Mouse (Mus musculus) forebrain, embryonic 13.5 days (tissue): Measurements from ENCODE around the gene Ddx6. TPM values are rescaled to one million over a fixed set of nuclear protein-coding genes. Genes with fewer than 3 reads are reported as not detected.

ENCODE experiments used
- ATAC-seq: fragments of 200-750 bp; cut with Nextera tagmentation; 2 replicates; pipeline ENCODE4 v1.8.0; 2017
- H3K27ac ChIP-seq: fragments of 300-500 bp; sonication (generic); 2 replicates; pipeline ENCODE4 v1.5.1; 2015; ENCODE audit warnings: inconsistent platforms, mild to moderate bottlenecking, moderate library complexity
- H3K27me3 ChIP-seq: fragments of 300-500 bp; sonication (generic); 2 replicates; pipeline ENCODE4 v1.6.1; 2015; ENCODE audit warnings: mild to moderate bottlenecking, inconsistent platforms
- H3K36me3 ChIP-seq: fragments of 300-500 bp; sonication (generic); 2 replicates; pipeline ENCODE4 v1.6.1; 2015; ENCODE audit warnings: mild to moderate bottlenecking, inconsistent platforms; ENCODE audit not compliant: poor library complexity, severe bottlenecking
- H3K4me1 ChIP-seq: fragments of 300-500 bp; sonication (generic); 2 replicates; pipeline ENCODE4 v1.6.1; 2015; ENCODE audit warnings: inconsistent platforms
- H3K4me2 ChIP-seq: fragments of 300-500 bp; sonication (generic); 2 replicates; pipeline ENCODE4 v1.6.1; 2015; ENCODE audit warnings: inconsistent platforms, mild to moderate bottlenecking, moderate library complexity
- H3K4me3 ChIP-seq: fragments of 300-500 bp; sonication (generic); 2 replicates; pipeline ENCODE4 v1.5.1; 2015; ENCODE audit warnings: mild to moderate bottlenecking, inconsistent platforms
- H3K9ac ChIP-seq: fragments of 300-500 bp; sonication (generic); 2 replicates; pipeline ENCODE4 v1.6.1; 2015; ENCODE audit warnings: mild to moderate bottlenecking, inconsistent platforms
- H3K9me3 ChIP-seq: fragments of 300-500 bp; sonication (generic); replicated peaks from 2 replicates; pipeline ENCODE4 v1.6.1; 2016; ENCODE audit warnings: inconsistent platforms
- WGBS: fragments of 180-500 bp; shearing (Covaris S2); methylation state at CpG from one replicate; pipeline ENCODE4 v1.1.7; 2015; 5-methylcytosine and 5-hydroxymethylcytosine counted together
- polyA plus RNA-seq: library from polyadenylated mRNA; unstranded; fragments of >200 nt; fragmentation: Nextera tagmentation; extraction: Ambion mirVana; gene quantifications from 2 replicates; pipeline ENCODE4 v1.2.1, GENCODE M21; 2015

Gene Ddx6
- polyA plus RNA-seq, 1 experiment from 2014 or later, result 28.1 TPM

GRCm38 (mm10) chr9:44581423-44581822 lies 23.3 kb upstream of the Ddx6 start:
- WGBS, result 41% methylated on average over 3 of the region's 3 CpGs
- H3K4me2 ChIP-seq, result no peak overlapping the region
- peaks cover 5% of the 10 kb centered on the region; the same call in 1 of the 2 replicates for H3K9me3 ChIP-seq
- H3K9ac ChIP-seq, result no peak overlapping the region
- H3K27ac ChIP-seq, result no peak overlapping the region
- H3K4me1 ChIP-seq, result no peaks in the 10 kb centered on the region
- no peak for ATAC-seq
- no peaks in the 10 kb centered on the region for H3K27me3 ChIP-seq
- H3K4me3 ChIP-seq, result no peak overlapping the region
- no peaks in the 10 kb centered on the region for H3K36me3 ChIP-seq

GRCm38 (mm10) chr9:44582390-44582789 lies 22.3 kb upstream of the Ddx6 start:
- Histone ChIP-seq H3K9me3 (peaks cover 5% of the 10 kb centered on the region; the same call in 1 of the 2 replicates), H3K9ac (no peak overlapping the region), H3K27me3 (no peaks in the 10 kb centered on the region), H3K4me2 (no peak overlapping the region), H3K27ac (no peak overlapping the region), H3K36me3 (no peaks in the 10 kb centered on the region), H3K4me1 (no peaks in the 10 kb centered on the region), H3K4me3 (no peak overlapping the region)
- 91% methylated on average over 16 of the region's 16 CpGs for WGBS
- ATAC-seq, result no peak

- H3K4me2 ChIP-seq, result no peak overlapping the region
- peaks cover 5% of the 10 kb centered on the region; the same call in 1 of the 2 replicates for H3K9me3 ChIP-seq
- no peaks in the 10 kb centered on the region for H3K36me3 ChIP-seq
- H3K27ac ChIP-seq, result no peak overlapping the region
- 67% methylated on average over 8 of the region's 8 CpGs for WGBS
- H3K27me3 ChIP-seq, result no peaks in the 10 kb centered on the region
- no peak overlapping the region for H3K4me3 ChIP-seq
- no peak for ATAC-seq
- no peak overlapping the region for H3K9ac ChIP-seq
- H3K4me1 ChIP-seq, result no peaks in the 10 kb centered on the region
Observed at GRCm38 (mm10) chr9:44586640-44587261, 17.9 kb upstream of the Ddx6 start.

- H3K9me3 ChIP-seq, result peaks cover 5% of the 10 kb centered on the region; the same call in 1 of the 2 replicates
- H3K4me3 ChIP-seq, result no peak overlapping the region
- H3K9ac ChIP-seq, result no peak overlapping the region
- no peaks in the 10 kb centered on the region for H3K36me3 ChIP-seq
- WGBS, result 82% methylated on average over 9 of the region's 9 CpGs
- H3K4me1 ChIP-seq, result no peaks in the 10 kb centered on the region
- ATAC-seq, result no peak
- H3K27ac ChIP-seq, result no peak overlapping the region
- no peak overlapping the region for H3K4me2 ChIP-seq
- H3K27me3 ChIP-seq, result no peaks in the 10 kb centered on the region
Observed at GRCm38 (mm10) chr9:44587262-44588160, 17.2 kb upstream of the Ddx6 start.

GRCm38 (mm10) chr9:44588605-44589004 lies 16.1 kb upstream of the Ddx6 start:
- no peak for ATAC-seq
- Histone ChIP-seq H3K36me3 (no peaks in the 10 kb centered on the region), H3K4me3 (no peak overlapping the region), H3K27ac (no peak overlapping the region), H3K4me2 (no peak overlapping the region), H3K9ac (no peak overlapping the region), H3K27me3 (no peaks in the 10 kb centered on the region), H3K4me1 (no peaks in the 10 kb centered on the region), H3K9me3 (peaks cover 5% of the 10 kb centered on the region; the same call in 1 of the 2 replicates)
- 83% methylated on average over 9 of the region's 9 CpGs for WGBS

- Histone ChIP-seq H3K4me3 (no peak overlapping the region), H3K9me3 (peaks cover 1% of the 10 kb centered on the region; the same call in 1 of the 2 replicates), H3K27me3 (no peaks in the 10 kb centered on the region), H3K36me3 (no peaks in the 10 kb centered on the region), H3K4me1 (no peaks in the 10 kb centered on the region), H3K27ac (no peak overlapping the region), H3K9ac (no peak overlapping the region), H3K4me2 (no peak overlapping the region)
- ATAC-seq, result no peak
Observed at GRCm38 (mm10) chr9:44589095-44589494, 15.6 kb upstream of the Ddx6 start.

GRCm38 (mm10) chr9:44590969-44591368 lies 13.7 kb upstream of the Ddx6 start:
- no peak overlapping the region for H3K9ac ChIP-seq
- H3K27ac ChIP-seq, result no peak overlapping the region
- no peaks in the 10 kb centered on the region for H3K9me3 ChIP-seq
- no peak overlapping the region for H3K4me2 ChIP-seq
- H3K27me3 ChIP-seq, result no peaks in the 10 kb centered on the region
- no peaks in the 10 kb centered on the region for H3K36me3 ChIP-seq
- no peak overlapping the region for H3K4me3 ChIP-seq
- no peak for ATAC-seq
- WGBS, result 2% methylated on average over 2 of the region's 2 CpGs
- no peaks in the 10 kb centered on the region for H3K4me1 ChIP-seq

GRCm38 (mm10) chr9:44591595-44592188 lies 13.0 kb upstream of the Ddx6 start:
- ATAC-seq, result no peak
- H3K4me2 ChIP-seq, result no peak overlapping the region
- H3K27ac ChIP-seq, result no peak overlapping the region
- H3K4me3 ChIP-seq, result no peak overlapping the region
- H3K9ac ChIP-seq, result no peak overlapping the region
- WGBS, result 88% methylated on average over 7 of the region's 7 CpGs
- no peaks in the 10 kb centered on the region for H3K4me1 ChIP-seq
- H3K27me3 ChIP-seq, result no peaks in the 10 kb centered on the region
- H3K9me3 ChIP-seq, result no peaks in the 10 kb centered on the region
- H3K36me3 ChIP-seq, result no peaks in the 10 kb centered on the region

- H3K27me3 ChIP-seq, result no peaks in the 10 kb centered on the region
- WGBS, result 83% methylated on average over 4 of the region's 4 CpGs
- no peak overlapping the region for H3K27ac ChIP-seq
- no peaks in the 10 kb centered on the region for H3K9me3 ChIP-seq
- H3K4me3 ChIP-seq, result no peak overlapping the region
- H3K9ac ChIP-seq, result no peak overlapping the region
- no peaks in the 10 kb centered on the region for H3K36me3 ChIP-seq
- no peak overlapping the region for H3K4me2 ChIP-seq
- peaks cover under 1% of the 10 kb centered on the region; the same call in 1 of the 2 replicates for H3K4me1 ChIP-seq
- no peak for ATAC-seq
Observed at GRCm38 (mm10) chr9:44593221-44593620, 11.5 kb upstream of the Ddx6 start.

GRCm38 (mm10) chr9:44593886-44594285 lies 10.8 kb upstream of the Ddx6 start:
- no peak overlapping the region for H3K27ac ChIP-seq
- ATAC-seq, result no peak
- peaks cover 7% of the 10 kb centered on the region for H3K4me1 ChIP-seq
- H3K9ac ChIP-seq, result no peak overlapping the region
- no peaks in the 10 kb centered on the region for H3K27me3 ChIP-seq
- no peak overlapping the region for H3K4me2 ChIP-seq
- H3K36me3 ChIP-seq, result no peaks in the 10 kb centered on the region
- H3K4me3 ChIP-seq, result no peak overlapping the region
- WGBS, result 82% methylated on average over 4 of the region's 4 CpGs
- no peaks in the 10 kb centered on the region for H3K9me3 ChIP-seq

- Histone ChIP-seq H3K4me1 (peaks cover 14% of the 10 kb centered on the region), H3K27me3 (no peaks in the 10 kb centered on the region), H3K36me3 (no peaks in the 10 kb centered on the region), H3K4me2 (no peak overlapping the region), H3K9ac (no peak overlapping the region), H3K9me3 (no peaks in the 10 kb centered on the region), H3K4me3 (no peak overlapping the region), H3K27ac (no peak overlapping the region)
- WGBS, result 84% methylated on average over 9 of the region's 9 CpGs
- ATAC-seq, result no peak
Observed at GRCm38 (mm10) chr9:44594901-44595536, 9.7 kb upstream of the Ddx6 start.

- 81% methylated on average over 1 of the region's 1 CpGs for WGBS
- no peaks in the 10 kb centered on the region for H3K36me3 ChIP-seq
- no peaks in the 10 kb centered on the region for H3K9me3 ChIP-seq
- no peak overlapping the region for H3K4me2 ChIP-seq
- no peaks in the 10 kb centered on the region for H3K27me3 ChIP-seq
- ATAC-seq, result no peak
- H3K4me1 ChIP-seq, result peaks cover 14% of the 10 kb centered on the region
- no peak overlapping the region for H3K4me3 ChIP-seq
- H3K9ac ChIP-seq, result no peak overlapping the region
- no peak overlapping the region for H3K27ac ChIP-seq
Observed at GRCm38 (mm10) chr9:44595537-44595930, 9.2 kb upstream of the Ddx6 start.
